Mouse (Mus musculus) MEL (cell line): ENCODE results near the gene Pja2.

Experiments
- CTCF ChIP-seq, 3 experiments: IDR thresholded peaks in 2 of 3; conservative IDR thresholded peaks in 1 of 3; 2 replicates each; pipeline ENCODE4 v1.5.1; 2011 to 2012; ENCODE audit warnings: low read length in 3 of 3, low read depth in 2 of 3, mild to moderate bottlenecking in 2 of 3, improper control_type of control experiment in 1 of 3, inconsistent platforms in 1 of 3, mixed read lengths in 1 of 3, moderate library complexity in 1 of 3; ENCODE audit not compliant: control insufficient read depth in 1 of 3, insufficient read depth in 1 of 3, poor library complexity in 1 of 3, severe bottlenecking in 1 of 3
- SIN3A ChIP-seq: IDR thresholded peaks from 2 replicates; pipeline ENCODE4 v1.6.1; 2012; ENCODE audit warnings: low read length, improper control_type of control experiment, inconsistent platforms

DNA sequence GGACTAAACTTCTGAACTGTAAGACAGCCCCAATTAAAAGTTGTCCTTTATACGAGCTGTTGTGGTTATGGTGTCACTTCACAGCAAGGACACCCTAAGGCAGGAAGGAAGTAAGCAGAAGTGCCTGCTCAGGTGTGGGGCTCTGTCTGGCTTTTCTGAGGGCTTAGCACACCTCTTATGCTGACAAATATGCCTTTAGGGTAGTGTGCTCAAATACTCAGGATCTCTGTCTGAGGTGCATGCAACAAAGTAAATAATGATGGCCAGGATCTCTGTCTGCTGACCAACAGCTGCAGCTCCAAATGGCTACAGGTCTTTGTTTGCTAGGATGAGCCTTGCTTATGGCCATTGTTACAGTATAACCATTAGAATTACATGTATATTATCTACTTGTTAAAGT is 71.1 kb downstream of the Pja2 start:
- TF ChIP-seq SIN3A = no peak
- TF ChIP-seq CTCF (IDR thresholded peaks at IDR 0.05 in 2 of 3, conservative IDR thresholded peaks at IDR 0.05 in 1 of 3; ENCODE audit: control insufficient read depth in 1 of 3, insufficient read depth in 1 of 3, low read depth in 2 of 3, low read length in 3 of 3, poor library complexity in 1 of 3, severe bottlenecking in 1 of 3) = no peak
